Mouse (Mus musculus): Measurements from ENCODE around the gene Olfr918. TPM values are rescaled to one million over a fixed set of nuclear protein-coding genes. Genes with fewer than 3 reads are reported as not detected.

The Olfr918 gene
- polyA plus RNA-seq (2015; fragmentation: Nextera tagmentation; extraction: Ambion mirVana): not detected in 2 replicates

GRCm38 (mm10) chr9:38674501-38674900 is at the start of gene Olfr918:
Olfr918 (minus strand) TSS chr9:38674601.
- no peak within 1 kb of the TSS for H3K4me3 ChIP-seq
- no peak within 1 kb of the TSS for H3K4me2 ChIP-seq
- no peaks in the 10 kb centered on the region for H3K36me3 ChIP-seq
- H3K9ac ChIP-seq: no peak within 1 kb of the TSS
- no peaks in the 10 kb centered on the region for H3K27me3 ChIP-seq
- no peak for ATAC-seq (ENCODE audit: borderline replicate concordance, extremely low read depth, low FRiP score, low TSS enrichment)
- H3K4me1 ChIP-seq: no peaks in the 10 kb centered on the region
- no peaks in the 10 kb centered on the region for H3K9me3 ChIP-seq
- WGBS: 80% methylated on average over 2 of the region's 2 CpGs
- H3K27ac ChIP-seq: no peak within 1 kb of the TSS

GRCm38 (mm10) chr9:38724044-38724443 is 49.6 kb upstream of the Olfr918 start:
- Histone ChIP-seq H3K4me1 (peaks cover 6% of the 10 kb centered on the region), H3K27ac (no peak overlapping the region), H3K4me3 (no peak overlapping the region), H3K4me2 (no peak overlapping the region), H3K9me3 (no peaks in the 10 kb centered on the region), H3K9ac (no peak overlapping the region), H3K27me3 (no peaks in the 10 kb centered on the region), H3K36me3 (peaks cover 4% of the 10 kb centered on the region; the same call in 1 of the 2 replicates)
- no peak for ATAC-seq (ENCODE audit: borderline replicate concordance, extremely low read depth, low FRiP score, low TSS enrichment)
- 88% methylated on average over 1 of the region's 1 CpGs for WGBS

DNA sequence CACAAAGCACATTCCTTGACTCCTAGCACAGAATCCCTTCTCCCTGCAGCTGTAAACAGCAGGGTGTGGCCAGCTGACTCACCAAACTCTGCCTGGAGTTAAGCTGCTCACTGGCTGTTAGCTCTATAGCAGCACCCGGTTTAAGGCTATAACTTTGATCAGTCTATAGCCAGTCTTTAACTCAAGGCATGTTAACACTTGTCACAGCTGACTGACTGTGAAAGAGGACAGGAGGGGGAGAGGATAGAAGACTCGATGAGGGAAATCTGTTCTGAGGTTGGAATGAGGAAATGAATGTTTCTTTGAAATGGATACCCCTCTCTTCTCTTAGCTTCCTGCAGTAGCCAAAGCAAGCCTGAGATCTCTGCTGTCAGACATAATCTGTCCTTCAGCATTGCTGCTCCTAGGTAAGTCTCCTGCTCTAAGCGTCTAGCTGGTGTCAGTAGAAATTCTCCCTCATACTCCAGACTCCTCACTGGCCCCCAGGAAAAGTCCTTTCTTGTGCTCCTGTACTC is 44.6 kb upstream of the Olfr918 start:
- peak; percentile 69; the same call in 1 of the 2 replicates for ATAC-seq (ENCODE audit: borderline replicate concordance, extremely low read depth, low FRiP score, low TSS enrichment)
- Histone ChIP-seq H3K4me1 (peaks cover 7% of the 10 kb centered on the region), H3K27me3 (no peaks in the 10 kb centered on the region), H3K9ac (peak overlapping the region; percentile 52), H3K4me2 (peak overlapping the region; percentile 75), H3K9me3 (no peaks in the 10 kb centered on the region), H3K27ac (peak overlapping the region; percentile 57; the same call in 1 of the 2 replicates), H3K36me3 (no peaks in the 10 kb centered on the region), H3K4me3 (peak overlapping the region; percentile 60)
- WGBS: 6% methylated on average over 3 of the region's 3 CpGs

DNA sequence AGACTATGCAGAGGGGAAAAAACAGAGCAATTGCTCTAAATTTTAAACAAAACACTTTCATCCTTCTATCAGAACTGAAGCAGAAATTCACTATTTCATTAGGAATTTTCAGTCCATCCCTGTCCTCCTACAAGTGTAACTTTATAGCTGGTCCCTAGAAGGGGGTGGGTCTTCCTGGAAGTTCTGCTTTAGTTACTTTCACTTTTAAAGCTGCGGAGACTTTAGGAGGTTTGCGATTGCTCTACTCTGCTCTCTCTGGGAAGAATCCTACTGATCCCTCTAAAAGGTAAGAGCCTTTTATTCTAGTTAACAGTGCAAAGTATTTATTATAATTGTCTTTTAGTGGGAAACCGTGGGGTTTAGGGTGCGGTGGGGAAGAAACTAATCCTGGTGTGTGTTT is 43.7 kb upstream of the Olfr918 start, which contains the start of gene Vwa5a:
Gene Vwa5a, plus strand, starts transcription at position 167 of the 400 bp plus-strand sequence.
- peak; percentile 86; the same call in 1 of the 2 replicates for ATAC-seq (ENCODE audit: borderline replicate concordance, extremely low read depth, low FRiP score, low TSS enrichment)
- H3K9ac ChIP-seq: peak within 1 kb of the TSS; percentile 52
- H3K36me3 ChIP-seq: no peaks in the 10 kb centered on the region
- WGBS: under 1% methylated on average over 4 of the region's 4 CpGs
- peak within 1 kb of the TSS; percentile 75 for H3K4me2 ChIP-seq
- H3K4me1 ChIP-seq: peaks cover 7% of the 10 kb centered on the region
- H3K4me3 ChIP-seq: peak within 1 kb of the TSS; percentile 60
- no peaks in the 10 kb centered on the region for H3K27me3 ChIP-seq
- peak within 1 kb of the TSS; percentile 57 for H3K27ac ChIP-seq
- no peaks in the 10 kb centered on the region for H3K9me3 ChIP-seq

DNA sequence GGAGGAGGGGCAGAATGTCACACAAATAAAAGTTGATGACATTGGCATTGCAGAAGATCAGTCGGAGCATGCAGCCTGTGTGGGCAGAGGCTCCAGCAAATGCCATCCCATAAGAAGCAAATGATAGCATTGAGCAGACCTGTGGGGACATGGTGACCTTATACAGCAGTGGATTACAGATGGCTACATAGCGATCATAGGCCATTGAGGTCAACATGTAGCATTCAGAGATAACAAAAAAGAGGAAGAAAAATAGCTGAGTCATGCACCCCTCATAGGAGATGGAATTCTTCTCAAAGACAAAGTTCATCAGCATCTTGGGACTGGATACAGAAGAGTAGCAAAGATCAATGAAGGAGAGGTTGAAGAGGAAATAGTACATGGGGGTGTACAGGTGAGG is 1.5 kb downstream of the Olfr918 start:
- Histone ChIP-seq H3K9ac (no peak overlapping the region), H3K4me3 (no peak overlapping the region), H3K27ac (no peak overlapping the region), H3K9me3 (no peaks in the 10 kb centered on the region), H3K27me3 (no peaks in the 10 kb centered on the region), H3K4me1 (no peaks in the 10 kb centered on the region), H3K4me2 (no peak overlapping the region), H3K36me3 (no peaks in the 10 kb centered on the region)
- WGBS: 78% methylated on average over 2 of the region's 2 CpGs
- no peak for ATAC-seq (ENCODE audit: borderline replicate concordance, extremely low read depth, low FRiP score, low TSS enrichment)

GRCm38 (mm10) chr9:38665742-38666141 is 8.7 kb downstream of the Olfr918 start, which contains the start of gene Olfr917:
Olfr917 (minus strand) TSS chr9:38665842.
- no peak within 1 kb of the TSS for H3K4me3 ChIP-seq
- H3K9ac ChIP-seq: no peak within 1 kb of the TSS
- WGBS: 59% methylated on average over 1 of the region's 1 CpGs
- H3K36me3 ChIP-seq: no peaks in the 10 kb centered on the region
- H3K27me3 ChIP-seq: no peaks in the 10 kb centered on the region
- no peaks in the 10 kb centered on the region for H3K4me1 ChIP-seq
- H3K9me3 ChIP-seq: no peaks in the 10 kb centered on the region
- H3K4me2 ChIP-seq: no peak within 1 kb of the TSS
- no peak for ATAC-seq (ENCODE audit: borderline replicate concordance, extremely low read depth, low FRiP score, low TSS enrichment)
- H3K27ac ChIP-seq: no peak within 1 kb of the TSS

DNA sequence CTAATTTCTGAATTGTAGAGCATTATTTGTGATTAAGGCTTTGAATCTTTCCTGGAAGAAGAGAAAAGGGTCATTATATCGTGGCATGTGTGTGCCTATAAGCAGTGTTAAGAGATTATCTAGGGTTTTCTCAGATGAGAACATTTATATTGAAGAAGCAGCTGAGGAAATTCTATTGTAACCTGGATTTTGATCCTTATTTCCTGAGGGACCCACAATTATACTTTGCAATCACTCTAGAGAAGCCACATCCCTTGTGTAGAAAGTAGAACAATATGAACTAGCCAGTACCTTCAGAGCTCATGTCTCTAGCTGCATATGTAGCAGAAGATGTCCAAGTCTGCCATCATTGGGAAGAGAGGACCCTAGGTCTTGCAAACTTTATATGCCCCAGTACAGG is 14.6 kb downstream of the Olfr918 start, which contains the start of gene Olfr916:
Gene Olfr916, minus strand, starts transcription at position 101 of the 400 bp plus-strand sequence.
- H3K4me3 ChIP-seq: no peak within 1 kb of the TSS
- ATAC-seq (ENCODE audit: borderline replicate concordance, extremely low read depth, low FRiP score, low TSS enrichment): no peak
- no peak within 1 kb of the TSS for H3K4me2 ChIP-seq
- WGBS: 59% methylated on average over 1 of the region's 1 CpGs
- H3K27ac ChIP-seq: no peak within 1 kb of the TSS
- H3K9ac ChIP-seq: no peak within 1 kb of the TSS
- H3K27me3 ChIP-seq: no peaks in the 10 kb centered on the region
- no peaks in the 10 kb centered on the region for H3K36me3 ChIP-seq
- H3K4me1 ChIP-seq: no peaks in the 10 kb centered on the region
- no peaks in the 10 kb centered on the region for H3K9me3 ChIP-seq

- H3K4me2 ChIP-seq: no peak overlapping the region
- H3K9me3 ChIP-seq: no peaks in the 10 kb centered on the region
- H3K4me3 ChIP-seq: no peak overlapping the region
- 77% methylated on average over 4 of the region's 4 CpGs for WGBS
- H3K27me3 ChIP-seq: no peaks in the 10 kb centered on the region
- no peaks in the 10 kb centered on the region for H3K4me1 ChIP-seq
- ATAC-seq (ENCODE audit: borderline replicate concordance, extremely low read depth, low FRiP score, low TSS enrichment): no peak
- no peak overlapping the region for H3K27ac ChIP-seq
- no peak overlapping the region for H3K9ac ChIP-seq
- no peaks in the 10 kb centered on the region for H3K36me3 ChIP-seq
Observed at GRCm38 (mm10) chr9:38632406-38632805, 42.0 kb downstream of the Olfr918 start.

Other genes with a start within 250 kb of the Olfr918 start
- gene Olfr901, start 245.1 kb downstream of the Olfr918 start, polyA plus RNA-seq (2015; fragmentation: Nextera tagmentation; extraction: Ambion mirVana): not detected in 2 replicates
- not detected in 2 replicates for gene Olfr902, start 226.9 kb downstream of the Olfr918 start, polyA plus RNA-seq (2015; fragmentation: Nextera tagmentation; extraction: Ambion mirVana)
- not detected in 2 replicates for gene Olfr904, start 211.5 kb downstream of the Olfr918 start, polyA plus RNA-seq (2015; fragmentation: Nextera tagmentation; extraction: Ambion mirVana)
- gene Olfr905, start 203.5 kb downstream of the Olfr918 start, polyA plus RNA-seq (2015; fragmentation: Nextera tagmentation; extraction: Ambion mirVana): not detected in 2 replicates
- gene Olfr906, start 187.5 kb downstream of the Olfr918 start, polyA plus RNA-seq (2015; fragmentation: Nextera tagmentation; extraction: Ambion mirVana): not detected in 2 replicates
- not detected in 2 replicates for gene Olfr907, start 178.8 kb downstream of the Olfr918 start, polyA plus RNA-seq (2015; fragmentation: Nextera tagmentation; extraction: Ambion mirVana)
- gene Olfr911-ps1, start 153.0 kb downstream of the Olfr918 start, polyA plus RNA-seq (2015; fragmentation: Nextera tagmentation; extraction: Ambion mirVana): not detected in 2 replicates
- not detected in 2 replicates for gene Olfr910, start 136.8 kb downstream of the Olfr918 start, polyA plus RNA-seq (2015; fragmentation: Nextera tagmentation; extraction: Ambion mirVana)
- not detected in 2 replicates for gene Olfr912, start 94.4 kb downstream of the Olfr918 start, polyA plus RNA-seq (2015; fragmentation: Nextera tagmentation; extraction: Ambion mirVana)
- not detected in 2 replicates for gene Olfr913, start 81.8 kb downstream of the Olfr918 start, polyA plus RNA-seq (2015; fragmentation: Nextera tagmentation; extraction: Ambion mirVana)
- gene Olfr914, start 69.5 kb downstream of the Olfr918 start, polyA plus RNA-seq (2015; fragmentation: Nextera tagmentation; extraction: Ambion mirVana): not detected in 2 replicates
- not detected in 2 replicates for gene Olfr916, start 14.7 kb downstream of the Olfr918 start, polyA plus RNA-seq (2015; fragmentation: Nextera tagmentation; extraction: Ambion mirVana)
- not detected in 2 replicates for gene Olfr917, start 8.8 kb downstream of the Olfr918 start, polyA plus RNA-seq (2015; fragmentation: Nextera tagmentation; extraction: Ambion mirVana)
- gene Olfr919, start 29.1 kb upstream of the Olfr918 start, polyA plus RNA-seq (2015; fragmentation: Nextera tagmentation; extraction: Ambion mirVana): not detected in 2 replicates
- gene Vwa5a, start 43.7 kb upstream of the Olfr918 start, polyA plus RNA-seq (2015; fragmentation: Nextera tagmentation; extraction: Ambion mirVana): 16.3 and 20.7 TPM in 2 replicates
- gene Olfr920, start 77.7 kb upstream of the Olfr918 start, polyA plus RNA-seq (2015; fragmentation: Nextera tagmentation; extraction: Ambion mirVana): 0.02 and 0.03 TPM in 2 replicates
- gene Olfr921, start 98.5 kb upstream of the Olfr918 start, polyA plus RNA-seq (2015; fragmentation: Nextera tagmentation; extraction: Ambion mirVana): not detected in 2 replicates
- not detected in 2 replicates for gene Olfr922, start 140.0 kb upstream of the Olfr918 start, polyA plus RNA-seq (2015; fragmentation: Nextera tagmentation; extraction: Ambion mirVana)
- gene Olfr923, start 151.9 kb upstream of the Olfr918 start, polyA plus RNA-seq (2015; fragmentation: Nextera tagmentation; extraction: Ambion mirVana): not detected in 2 replicates
- not detected in 2 replicates for gene Olfr924, start 169.8 kb upstream of the Olfr918 start, polyA plus RNA-seq (2015; fragmentation: Nextera tagmentation; extraction: Ambion mirVana)
- gene Olfr26, start 180.5 kb upstream of the Olfr918 start, polyA plus RNA-seq (2015; fragmentation: Nextera tagmentation; extraction: Ambion mirVana): not detected in 2 replicates
- not detected in 2 replicates for gene Olfr926, start 202.5 kb upstream of the Olfr918 start, polyA plus RNA-seq (2015; fragmentation: Nextera tagmentation; extraction: Ambion mirVana)

Data from lung, embryonic 15.5 days (tissue).